Mouse (Mus musculus): Measurements from ENCODE around the gene Itih3.

Gene Itih3

DNA sequence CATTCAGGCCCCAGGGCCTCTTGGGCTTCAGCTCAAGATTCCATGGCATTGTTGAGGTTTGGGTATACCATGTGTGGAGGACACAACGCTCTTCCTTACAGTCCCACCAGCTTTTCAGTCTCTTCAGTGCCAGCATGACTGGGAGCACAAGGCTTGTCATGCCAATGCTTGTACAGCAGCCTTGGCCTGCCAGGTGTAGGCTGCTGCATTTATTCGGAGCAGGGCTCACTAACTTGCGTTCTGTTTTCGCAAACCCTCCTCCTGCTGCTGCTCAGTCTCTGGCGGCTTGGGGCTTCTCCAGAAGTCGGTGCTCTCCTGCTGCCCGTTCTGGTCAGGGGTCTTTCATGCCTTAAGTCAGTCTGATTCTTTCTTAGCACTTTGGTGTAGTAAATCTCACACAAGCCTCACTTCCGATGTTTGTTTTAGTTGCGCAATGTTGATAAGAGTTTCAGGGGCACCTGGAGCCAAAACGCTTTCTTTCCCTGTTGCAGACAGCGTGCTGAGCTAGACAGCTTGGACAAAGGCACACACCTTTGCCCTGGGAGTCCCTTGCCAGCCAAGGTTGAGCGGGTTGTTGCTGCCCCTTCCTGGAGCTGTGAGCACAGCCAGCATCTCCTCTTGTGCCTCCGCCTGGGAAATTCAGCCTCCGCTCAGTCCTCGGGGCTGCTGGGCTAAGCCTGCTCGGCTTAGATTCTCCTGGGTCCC is 62.0 kb downstream of the Itih3 start:
- DNase-seq (ENCODE audit: low spot score), result no peak
